Mouse (Mus musculus) CH12.LX (cell line): ENCODE measurements at regions not wholly inside any gene's neighbourhood (a gene's known extent, or its start where the extent isn't known, plus 50 kb on each side); places are given as distances from the start of the nearest gene placed in this dataset.

ENCODE experiments used
- CTCF ChIP-seq, 2 experiments: IDR thresholded peaks in 1 of 2; conservative IDR thresholded peaks in 1 of 2; 2 replicates each; pipeline ENCODE4 v1.5.1; 2011 to 2012; ENCODE audit warnings: low read depth in 2 of 2, low read length in 2 of 2, improper control_type of control experiment in 1 of 2, inconsistent platforms in 1 of 2, mild to moderate bottlenecking in 1 of 2, moderate library complexity in 1 of 2
- USF1 ChIP-seq: IDR thresholded peaks from 2 replicates; pipeline ENCODE4 v1.6.1; 2014; ENCODE audit warnings: low read depth, mild to moderate bottlenecking, inconsistent platforms, low read length, improper control_type of control experiment

- TF ChIP-seq CTCF (conservative IDR thresholded peaks at IDR 0.05 in 1 of 2, IDR thresholded peaks at IDR 0.05 in 1 of 2; ENCODE audit: low read depth in 2 of 2, low read length in 2 of 2) (no peak), USF1 (no peak)
Measured at GRCm38 (mm10) chr16:74785365-74786119, 373.9 kb upstream of the Robo2 start.
